Mouse (Mus musculus): Measurements from ENCODE around the gene Zdhhc5. TPM values are rescaled to one million over a fixed set of nuclear protein-coding genes. Genes with fewer than 3 reads are reported as not detected.

Zdhhc5 gene
- polyA plus RNA-seq (2015; fragmentation: Nextera tagmentation; extraction: Ambion mirVana): 25.6 and 27.8 TPM in 2 replicates

GRCm38 (mm10) chr2:84714811-84715561 lies at the start of gene Zdhhc5:
Gene Zdhhc5 (minus strand): TSS chr2:84715180.
- WGBS: under 1% methylated on average over 92 of the region's 107 CpGs
- Histone ChIP-seq H3K9me3 (no peaks in the 10 kb centered on the region), H3K4me3 (peak within 1 kb of the TSS; percentile 77), H3K36me3 (peaks cover 11% of the 10 kb centered on the region), H3K27ac (peak within 1 kb of the TSS; percentile 94), H3K4me2 (replicated peaks) (peak within 1 kb of the TSS; percentile 74), H3K27me3 (no peaks in the 10 kb centered on the region), H3K4me1 (peaks cover 13% of the 10 kb centered on the region), H3K9ac (peak within 1 kb of the TSS; percentile 96)
- peak; percentile 94 for ATAC-seq (ENCODE audit: low FRiP score, low read depth)

GRCm38 (mm10) chr2:84762818-84763217 lies 47.8 kb upstream of the Zdhhc5 start:
- H3K27me3 ChIP-seq: no peaks in the 10 kb centered on the region
- H3K9me3 ChIP-seq: no peaks in the 10 kb centered on the region
- no peaks in the 10 kb centered on the region for H3K4me1 ChIP-seq
- no peaks in the 10 kb centered on the region for H3K36me3 ChIP-seq
- no peak overlapping the region for H3K27ac ChIP-seq
- H3K9ac ChIP-seq: no peak overlapping the region
- WGBS: 46% methylated on average over 1 of the region's 1 CpGs
- ATAC-seq (ENCODE audit: low FRiP score, low read depth): no peak
- no peak overlapping the region for H3K4me2 ChIP-seq (replicated peaks)
- no peak overlapping the region for H3K4me3 ChIP-seq

GRCm38 (mm10) chr2:84762295-84762694 lies 47.3 kb upstream of the Zdhhc5 start:
- ATAC-seq (ENCODE audit: low FRiP score, low read depth): no peak
- H3K27me3 ChIP-seq: no peaks in the 10 kb centered on the region
- 63% methylated on average over 3 of the region's 4 CpGs for whole genome bisulfite sequencing

GRCm38 (mm10) chr2:84761840-84762239 lies 46.9 kb upstream of the Zdhhc5 start:
- no peak for ATAC-seq (ENCODE audit: low FRiP score, low read depth)
- 76% methylated on average over 1 of the region's 1 CpGs for WGBS
- H3K27ac ChIP-seq: no peak overlapping the region
- H3K36me3 ChIP-seq: no peaks in the 10 kb centered on the region
- H3K4me2 ChIP-seq (replicated peaks): no peak overlapping the region
- H3K9ac ChIP-seq: no peak overlapping the region
- H3K4me1 ChIP-seq: no peaks in the 10 kb centered on the region
- H3K27me3 ChIP-seq: no peaks in the 10 kb centered on the region
- no peaks in the 10 kb centered on the region for H3K9me3 ChIP-seq
- H3K4me3 ChIP-seq: no peak overlapping the region

More at GRCm38 (mm10) chr2:84762295-84762694, 47.3 kb upstream of the Zdhhc5 start:
- Histone ChIP-seq H3K9me3 (no peaks in the 10 kb centered on the region), H3K36me3 (no peaks in the 10 kb centered on the region), H3K27ac (no peak overlapping the region), H3K9ac (no peak overlapping the region), H3K4me1 (no peaks in the 10 kb centered on the region), H3K4me3 (no peak overlapping the region), H3K4me2 (replicated peaks) (no peak overlapping the region)

- H3K4me3 ChIP-seq: no peak overlapping the region
- no peaks in the 10 kb centered on the region for H3K4me1 ChIP-seq
- 78% methylated on average over 3 of the region's 3 CpGs for WGBS
- no peak overlapping the region for H3K9ac ChIP-seq
- ATAC-seq (ENCODE audit: low FRiP score, low read depth): no peak
- H3K9me3 ChIP-seq: no peaks in the 10 kb centered on the region
- no peak overlapping the region for H3K4me2 ChIP-seq (replicated peaks)
- no peaks in the 10 kb centered on the region for H3K36me3 ChIP-seq
- H3K27ac ChIP-seq: no peak overlapping the region
- no peaks in the 10 kb centered on the region for H3K27me3 ChIP-seq
Measured at GRCm38 (mm10) chr2:84761309-84761708, 46.3 kb upstream of the Zdhhc5 start.

GRCm38 (mm10) chr2:84760777-84761176 lies 45.8 kb upstream of the Zdhhc5 start:
- Histone ChIP-seq H3K36me3 (no peaks in the 10 kb centered on the region), H3K27me3 (no peaks in the 10 kb centered on the region), H3K4me2 (replicated peaks) (no peak overlapping the region), H3K4me1 (no peaks in the 10 kb centered on the region), H3K9me3 (no peaks in the 10 kb centered on the region), H3K4me3 (no peak overlapping the region), H3K27ac (no peak overlapping the region), H3K9ac (no peak overlapping the region)
- no peak for ATAC-seq (ENCODE audit: low FRiP score, low read depth)
- 64% methylated on average over 8 of the region's 8 CpGs for WGBS

GRCm38 (mm10) chr2:84758542-84759127 lies 43.7 kb upstream of the Zdhhc5 start:
- H3K27me3 ChIP-seq: no peaks in the 10 kb centered on the region
- no peak overlapping the region for H3K9ac ChIP-seq
- no peak overlapping the region for H3K27ac ChIP-seq
- 0% methylated on average over 2 of the region's 2 CpGs for WGBS
- H3K4me3 ChIP-seq: no peak overlapping the region
- no peaks in the 10 kb centered on the region for H3K36me3 ChIP-seq
- H3K4me1 ChIP-seq: no peaks in the 10 kb centered on the region
- H3K9me3 ChIP-seq: no peaks in the 10 kb centered on the region
- ATAC-seq (ENCODE audit: low FRiP score, low read depth): peak; percentile 76
- no peak overlapping the region for H3K4me2 ChIP-seq (replicated peaks)

- 57% methylated on average over 7 of the region's 7 CpGs for WGBS
- Histone ChIP-seq H3K27me3 (no peaks in the 10 kb centered on the region), H3K9ac (no peak overlapping the region), H3K9me3 (no peaks in the 10 kb centered on the region), H3K4me1 (no peaks in the 10 kb centered on the region), H3K27ac (no peak overlapping the region), H3K4me3 (no peak overlapping the region), H3K36me3 (no peaks in the 10 kb centered on the region), H3K4me2 (replicated peaks) (no peak overlapping the region)
- ATAC-seq (ENCODE audit: low FRiP score, low read depth): no peak
Measured at GRCm38 (mm10) chr2:84757026-84757682, 42.2 kb upstream of the Zdhhc5 start.

GRCm38 (mm10) chr2:84756245-84756644 lies 41.3 kb upstream of the Zdhhc5 start:
- no peak for ATAC-seq (ENCODE audit: low FRiP score, low read depth)
- Histone ChIP-seq H3K4me3 (no peak overlapping the region), H3K36me3 (no peaks in the 10 kb centered on the region), H3K4me2 (replicated peaks) (no peak overlapping the region), H3K27me3 (no peaks in the 10 kb centered on the region), H3K4me1 (no peaks in the 10 kb centered on the region), H3K27ac (no peak overlapping the region), H3K9me3 (no peaks in the 10 kb centered on the region), H3K9ac (no peak overlapping the region)
- WGBS: 60% methylated on average over 5 of the region's 5 CpGs

GRCm38 (mm10) chr2:84750115-84750514 lies 35.1 kb upstream of the Zdhhc5 start:
- Histone ChIP-seq H3K9ac (no peak overlapping the region), H3K4me2 (replicated peaks) (no peak overlapping the region), H3K27ac (no peak overlapping the region), H3K27me3 (no peaks in the 10 kb centered on the region), H3K4me3 (no peak overlapping the region), H3K36me3 (no peaks in the 10 kb centered on the region), H3K4me1 (no peaks in the 10 kb centered on the region), H3K9me3 (no peaks in the 10 kb centered on the region)
- peak; percentile 32; the same call in 1 of the 2 replicates for ATAC-seq (ENCODE audit: low FRiP score, low read depth)
- WGBS: 80% methylated on average over 6 of the region's 6 CpGs

- Histone ChIP-seq H3K4me2 (replicated peaks) (peak overlapping the region; percentile 95), H3K36me3 (peaks cover 14% of the 10 kb centered on the region), H3K27ac (peak overlapping the region; percentile 94), H3K9me3 (no peaks in the 10 kb centered on the region), H3K27me3 (no peaks in the 10 kb centered on the region), H3K9ac (peak overlapping the region; percentile 100), H3K4me1 (peaks cover 38% of the 10 kb centered on the region), H3K4me3 (peak overlapping the region; percentile 94)
- ATAC-seq (ENCODE audit: low FRiP score, low read depth): peak; percentile 7
- under 1% methylated on average over 10 of the region's 10 CpGs for WGBS
Measured at GRCm38 (mm10) chr2:84744126-84744525, 29.1 kb upstream of the Zdhhc5 start.

- Histone ChIP-seq H3K27ac (peak within 1 kb of the TSS; percentile 100), H3K4me2 (replicated peaks) (peak within 1 kb of the TSS; percentile 95), H3K4me1 (peaks cover 44% of the 10 kb centered on the region), H3K27me3 (no peaks in the 10 kb centered on the region), H3K9me3 (no peaks in the 10 kb centered on the region), H3K36me3 (peaks cover 14% of the 10 kb centered on the region), H3K4me3 (peak within 1 kb of the TSS; percentile 94), H3K9ac (peak within 1 kb of the TSS; percentile 100)
- WGBS: under 1% methylated on average over 24 of the region's 25 CpGs
- peak; percentile 91 for ATAC-seq (ENCODE audit: low FRiP score, low read depth)
Measured at GRCm38 (mm10) chr2:84743561-84743960, 28.6 kb upstream of the Zdhhc5 start, which contains the start of gene Gm19426. Gene Gm19426 (minus strand): TSS chr2:84743655.
